ENCODE assay signal across 13 mouse cellular contexts in genomic region chr8:31314692-31315358, GRCm38 (mm10).
A peak's percentile ranks its signal among the peaks of the same experiment; 100 is the strongest.
DNase-seq lines count a peak whose midpoint lies in the region; ATAC-seq lines count a peak whose summit lies in the region.
"Had no signal": no experiment of that assay in that cellular context is flagged by ENCODE, and none has a peak within 500 bp of the region (broad histone marks: within the 10 kb centered on the region; RNA-seq: fewer than 3 reads in every experiment).

No protein-coding gene starts in this region.

- no peaks in the 10 kb centered on the region for H3K27me3 ChIP-seq in heart, embryonic 13.5 days (replicated peaks)
- no peaks in the 10 kb centered on the region for H3K27me3 ChIP-seq in kidney, embryonic 15.5 days
- H3K27me3 ChIP-seq in midbrain, embryonic 14.5 days (ENCODE audit: control insufficient read depth, insufficient read depth, low read length) = no peaks in the 10 kb centered on the region
- H3K27me3 ChIP-seq: Patski had no signal

- H3K4me1 ChIP-seq in heart, embryonic 13.5 days = peaks cover 15% of the 10 kb centered on the region
- peaks cover 4% of the 10 kb centered on the region; the same call in 1 of the 2 replicates for H3K4me1 ChIP-seq in kidney, embryonic 15.5 days
- H3K4me1 ChIP-seq in midbrain, embryonic 14.5 days (ENCODE audit: control insufficient read depth, insufficient read depth, low read length) = 0 out of 2 replicates have a peak, but pooled peaks cover 3% of the 10 kb centered on the region

- peaks cover 4% of the 10 kb centered on the region; the same call in 1 of the 2 replicates for H3K9me3 ChIP-seq in heart, embryonic 13.5 days
- H3K9me3 ChIP-seq in kidney, embryonic 15.5 days (replicated peaks) = no peaks in the 10 kb centered on the region
- H3K9me3 ChIP-seq in midbrain, embryonic 14.5 days (ENCODE audit: control insufficient read depth, low read length) = no peaks in the 10 kb centered on the region

- peak overlapping the region; percentile 60 for H3K4me2 ChIP-seq in heart, embryonic 13.5 days
- peak overlapping the region; percentile 21; the same call in 1 of the 2 replicates for H3K4me2 ChIP-seq in kidney, embryonic 15.5 days
- no peak overlapping the region for H3K4me2 ChIP-seq in midbrain, embryonic 14.5 days (ENCODE audit: low read length)
- H3K4me2 ChIP-seq: lung, embryonic 14.5 days had no signal

- ATAC-seq in heart, embryonic 13.5 days (ENCODE audit: extremely low read depth, insufficient number of reproducible peaks, low FRiP score, low TSS enrichment) = no peak
- ATAC-seq in kidney, embryonic 15.5 days (replicated peaks; ENCODE audit: low FRiP score) = peak; percentile 93
- ATAC-seq in midbrain, embryonic 14.5 days (ENCODE audit: low FRiP score, low TSS enrichment) = no peak
- ATAC-seq: forebrain, embryonic 14.5 days; inflammation-experienced regulatory T-cells, adult 6 months; Patski had no signal

- H3K4me3 ChIP-seq in heart, embryonic 13.5 days = 0 out of 2 replicates have a peak overlapping the region, but pooled peaks have one; percentile 8
- H3K4me3 ChIP-seq in kidney, embryonic 15.5 days (replicated peaks) = no peak overlapping the region
- H3K4me3 ChIP-seq in midbrain, embryonic 14.5 days (replicated peaks; ENCODE audit: low read depth, low read length) = no peak overlapping the region

- H3K27ac ChIP-seq in heart, embryonic 13.5 days (replicated peaks) = 0 out of 2 replicates have a peak overlapping the region, but pooled peaks have one; percentile 5
- no peak overlapping the region for H3K27ac ChIP-seq in kidney, embryonic 15.5 days
- H3K27ac ChIP-seq in midbrain, embryonic 14.5 days (replicated peaks; ENCODE audit: low read depth, low read length) = no peak overlapping the region

- peak overlapping the region; percentile 28; the same call in 1 of the 2 replicates for H3K9ac ChIP-seq in heart, embryonic 13.5 days
- no peak overlapping the region for H3K9ac ChIP-seq in kidney, embryonic 15.5 days
- H3K9ac ChIP-seq in midbrain, embryonic 14.5 days (replicated peaks; ENCODE audit: low read length) = no peak overlapping the region
- H3K9ac ChIP-seq: lung, embryonic 14.5 days had no signal

- no peak for DNase-seq in heart, adult 18-20 months
- no peak for DNase-seq in kidney, adult 11 months
- peak; percentile 39 for DNase-seq in embryo, embryonic 10.5 days (ENCODE audit: low spot score)
- peak; percentile 4 for DNase-seq in midbrain, embryonic 14.5 days
- DNase-seq in lung, postnatal 36 days = no peak
- DNase-seq in gastrocnemius, postnatal 10 days = no peak
- DNase-seq: thymus, postnatal 4 days had no signal

- H3K36me3 ChIP-seq in heart, embryonic 13.5 days = no peaks in the 10 kb centered on the region
- H3K36me3 ChIP-seq in kidney, embryonic 15.5 days = no peaks in the 10 kb centered on the region
- H3K36me3 ChIP-seq in midbrain, embryonic 14.5 days (ENCODE audit: control insufficient read depth, insufficient read depth, low read length) = no peaks in the 10 kb centered on the region

- WGBS in heart, embryonic 13.5 days = 45% methylated on average over 5 of the region's 5 CpGs
- WGBS in kidney, embryonic 15.5 days = 28% methylated on average over 5 of the region's 5 CpGs
- 25% methylated on average over 5 of the region's 5 CpGs for WGBS in midbrain, embryonic 14.5 days

Comparison
In these comparisons a context has a peak if more than half of its experiments do, and no peak if none do; other contexts are left out.
1. DNase-seq: peak in embryo, embryonic 10.5 days (single experiment) and midbrain, embryonic 14.5 days (single experiment); none in heart, adult 18-20 months (0 of 2), kidney, adult 11 months (single experiment), lung, postnatal 36 days (single experiment) and gastrocnemius, postnatal 10 days (single experiment).